Mouse (Mus musculus) embryonic facial prominence, embryonic 14.5 days (tissue): ENCODE measurements around the gene Idh3g. TPM values are rescaled to one million over a fixed set of nuclear protein-coding genes. Genes with fewer than 3 reads are reported as not detected.

Experiments used
- ATAC-seq: fragments of 200-750 bp; cut with Nextera tagmentation; 2 replicates; pipeline ENCODE4 v1.8.0; 2017; ENCODE audit warnings: low read depth, moderate number of reproducible peaks, moderate TSS enrichment
- DNase-seq: peaks from one replicate; pipeline ENCODE4 v3.0.0-alpha.2; 2015; ENCODE audit warnings: low spot score
- H3K27ac ChIP-seq: fragments of 300-500 bp; sonication (generic); replicated peaks from 2 replicates; pipeline ENCODE4 v1.5.1; 2014; ENCODE audit warnings: low read depth, mild to moderate bottlenecking, low read length, moderate library complexity
- H3K27me3 ChIP-seq: fragments of 300-500 bp; sonication (generic); replicated peaks from 2 replicates; pipeline ENCODE4 v1.6.1; 2014; ENCODE audit warnings: low read length; ENCODE audit not compliant: control insufficient read depth, insufficient read depth
- H3K36me3 ChIP-seq: fragments of 300-500 bp; sonication (generic); 2 replicates; pipeline ENCODE4 v1.6.1; 2014; ENCODE audit warnings: low read length, mixed read lengths; ENCODE audit not compliant: control insufficient read depth, insufficient read depth
- H3K4me1 ChIP-seq: fragments of 300-500 bp; sonication (generic); 2 replicates; pipeline ENCODE4 v1.6.1; 2014; ENCODE audit warnings: antibody characterized with exemption, low read length; ENCODE audit not compliant: control insufficient read depth, insufficient read depth
- H3K4me2 ChIP-seq: fragments of 300-500 bp; sonication (generic); 2 replicates; pipeline ENCODE4 v1.6.1; 2014; ENCODE audit warnings: low read depth, mild to moderate bottlenecking, low read length, moderate library complexity, mixed read lengths
- H3K4me3 ChIP-seq: fragments of 300-500 bp; sonication (generic); 2 replicates; pipeline ENCODE4 v1.5.1; 2014; ENCODE audit warnings: low read depth, mild to moderate bottlenecking, low read length
- H3K9ac ChIP-seq: fragments of 300-500 bp; sonication (generic); 2 replicates; pipeline ENCODE4 v1.6.1; 2014; ENCODE audit warnings: low read depth, mild to moderate bottlenecking, low read length, moderate library complexity, mixed read lengths
- H3K9me3 ChIP-seq: fragments of 300-500 bp; sonication (generic); 2 replicates; pipeline ENCODE4 v1.6.1; 2016; ENCODE audit warnings: low read length; ENCODE audit not compliant: control insufficient read depth
- WGBS: fragments of 180-500 bp; shearing (Covaris S2); extraction: QIAGEN DNeasy Blood & Tissue Kit; methylation state at CpG from one replicate; pipeline ENCODE4 v1.1.7; 2014; 5-methylcytosine and 5-hydroxymethylcytosine counted together
- polyA plus RNA-seq: library from polyadenylated mRNA; unstranded; fragments of >200 nt; fragmentation: Nextera tagmentation; extraction: Ambion mirVana; gene quantifications from 2 replicates; pipeline ENCODE4 v1.2.1, GENCODE M21; 2014

Idh3g gene
- polyA plus RNA-seq, 1 experiment from 2014 or later, result 193 TPM

DNA sequence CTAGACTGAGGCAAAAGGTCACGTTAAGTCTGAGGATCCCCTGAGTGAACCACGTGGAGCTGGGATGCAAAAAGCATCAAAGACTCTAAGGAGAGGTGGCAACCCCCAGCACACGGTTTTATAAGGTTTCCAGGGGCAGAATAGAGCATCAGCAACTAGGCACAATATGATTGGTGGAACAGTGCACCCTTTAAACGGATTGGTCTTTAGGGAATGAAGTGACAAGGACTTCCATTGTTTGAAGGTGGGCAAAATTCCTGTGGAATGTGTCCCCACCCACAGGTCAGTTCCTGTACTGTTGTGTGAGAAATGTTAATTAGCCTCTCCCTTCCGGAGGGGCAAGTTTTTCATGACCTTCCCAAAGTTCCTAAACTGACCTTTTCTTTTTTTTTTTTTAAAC, 47.5 kb downstream of the Idh3g start:
- no peak overlapping the region for H3K4me2 ChIP-seq
- DNase-seq (no peak), ATAC-seq (no peak)
- H3K4me1 ChIP-seq, result no peaks in the 10 kb centered on the region
- 65% methylated on average over 5 of the region's 5 CpGs for WGBS
- no peaks in the 10 kb centered on the region for H3K27me3 ChIP-seq
- H3K27ac ChIP-seq, result no peak overlapping the region
- no peak overlapping the region for H3K9ac ChIP-seq
- H3K9me3 ChIP-seq, result no peaks in the 10 kb centered on the region
- no peaks in the 10 kb centered on the region for H3K36me3 ChIP-seq
- no peak overlapping the region for H3K4me3 ChIP-seq

- no peak overlapping the region for H3K27ac ChIP-seq
- no peak overlapping the region for H3K9ac ChIP-seq
- no peak overlapping the region for H3K4me3 ChIP-seq
- H3K9me3 ChIP-seq, result no peaks in the 10 kb centered on the region
- ATAC-seq (no peak), DNase-seq (no peak)
- H3K36me3 ChIP-seq, result no peaks in the 10 kb centered on the region
- H3K4me2 ChIP-seq, result no peak overlapping the region
- 100% methylated on average over 1 of the region's 1 CpGs for WGBS
- no peaks in the 10 kb centered on the region for H3K4me1 ChIP-seq
- H3K27me3 ChIP-seq, result no peaks in the 10 kb centered on the region
Measured at GRCm38 (mm10) chrX:73738155-73738554, 48.5 kb downstream of the Idh3g start.

DNA sequence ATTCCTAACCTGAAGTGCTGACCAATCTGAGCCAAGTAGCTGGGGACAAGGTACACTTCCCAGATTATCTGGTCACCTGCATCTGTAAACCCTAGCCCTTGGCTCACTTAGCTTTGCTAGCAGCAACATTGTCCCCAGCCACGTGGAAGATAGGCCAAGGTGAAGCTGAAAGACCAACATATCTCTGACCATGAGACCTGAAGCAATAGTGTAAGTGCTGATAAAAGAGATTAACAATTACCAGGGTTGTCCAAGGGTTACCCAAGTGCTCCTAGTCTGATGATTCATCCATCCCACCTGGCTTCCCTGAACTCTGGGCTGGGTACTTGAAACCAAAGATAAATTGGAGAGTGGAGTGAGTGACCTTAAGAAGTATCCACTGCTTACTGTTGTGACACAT, 55.8 kb downstream of the Idh3g start:
- H3K9me3 ChIP-seq, result no peaks in the 10 kb centered on the region
- no peak for DNase-seq
- no peak overlapping the region for H3K27ac ChIP-seq
- peaks cover 5% of the 10 kb centered on the region; the same call in 1 of the 2 replicates for H3K36me3 ChIP-seq
- H3K27me3 ChIP-seq, result no peaks in the 10 kb centered on the region
- H3K4me1 ChIP-seq, result no peaks in the 10 kb centered on the region
- H3K9ac ChIP-seq, result no peak overlapping the region
- ATAC-seq, result no peak
- H3K4me3 ChIP-seq, result no peak overlapping the region
- no peak overlapping the region for H3K4me2 ChIP-seq
- WGBS, result 53% methylated on average over 1 of the region's 1 CpGs

Other genes starting within 250 kb of the Idh3g start
- gene Dusp9, start 147.5 kb downstream of the Idh3g start, polyA plus RNA-seq, result 1.6 and 2.2 TPM in 2 replicates
- 16.6 and 19.9 TPM in 2 replicates for gene Pnck, start 126.8 kb downstream of the Idh3g start, polyA plus RNA-seq
- gene Slc6a8, start 113.7 kb downstream of the Idh3g start, polyA plus RNA-seq, result 8.8 and 10.1 TPM in 2 replicates
- 240 and 244 TPM in 2 replicates for gene Bcap31, start 70.7 kb downstream of the Idh3g start, polyA plus RNA-seq
- gene Abcd1, start 70.3 kb downstream of the Idh3g start, polyA plus RNA-seq, result 14.7 and 15.7 TPM in 2 replicates
- gene Plxnb3, start 29.8 kb downstream of the Idh3g start, polyA plus RNA-seq, result 0.90 and 1.1 TPM in 2 replicates
- gene Srpk3, start 12.5 kb downstream of the Idh3g start, polyA plus RNA-seq, result 54.6 and 63.2 TPM in 2 replicates
- 259 and 277 TPM in 2 replicates for gene Ssr4, start 131 bp upstream of the Idh3g start, polyA plus RNA-seq
- gene Pdzd4, start 38.1 kb upstream of the Idh3g start, polyA plus RNA-seq, result 1.1 and 1.8 TPM in 2 replicates
- 0.14 TPM in 1 of 2 replicates, not detected in the other for gene Avpr2, start 105.2 kb upstream of the Idh3g start, polyA plus RNA-seq
- gene L1cam, start 109.2 kb upstream of the Idh3g start, polyA plus RNA-seq, result 9.7 and 10.2 TPM in 2 replicates
- gene Arhgap4, start 135.0 kb upstream of the Idh3g start, polyA plus RNA-seq, result 2.3 and 4.5 TPM in 2 replicates
- 102 and 110 TPM in 2 replicates for gene Naa10, start 135.0 kb upstream of the Idh3g start, polyA plus RNA-seq
- gene Renbp, start 144.0 kb upstream of the Idh3g start, polyA plus RNA-seq, result 36.1 and 38.1 TPM in 2 replicates
- 60.2 and 63.6 TPM in 2 replicates for gene Hcfc1, start 179.5 kb upstream of the Idh3g start, polyA plus RNA-seq
- gene Irak1, start 237.0 kb upstream of the Idh3g start, polyA plus RNA-seq, result 43.3 and 48.2 TPM in 2 replicates